Mouse (Mus musculus): Measurements from ENCODE around the gene Fam174b.

GRCm38 (mm10) chr7:73792641-73793040 lies 52.5 kb downstream of the Fam174b start:
- TF ChIP-seq EP300 (IDR thresholded peaks at IDR 0.05; ENCODE audit: insufficient read depth, low read depth, low read length) (no peak), CTCF (IDR thresholded peaks at IDR 0.05; ENCODE audit: low read depth, low read length) (no peak)
